Mouse (Mus musculus) olfactory bulb, adult 2 months (tissue): ENCODE data around the gene Tfe3.

Experiments
- CTCF ChIP-seq: fragments of 200-500 bp; IDR thresholded peaks from 2 replicates; pipeline ENCODE4 v1.5.1; 2012; ENCODE audit warnings: low read depth, mild to moderate bottlenecking, low read length, moderate library complexity; ENCODE audit not compliant: insufficient read depth
- POLR2A ChIP-seq: fragments of 200-500 bp; IDR thresholded peaks from 2 replicates; pipeline ENCODE4 v1.6.1; 2012; ENCODE audit warnings: mild to moderate bottlenecking, low read depth, low read length, moderate library complexity; ENCODE audit not compliant: insufficient read depth

DNA sequence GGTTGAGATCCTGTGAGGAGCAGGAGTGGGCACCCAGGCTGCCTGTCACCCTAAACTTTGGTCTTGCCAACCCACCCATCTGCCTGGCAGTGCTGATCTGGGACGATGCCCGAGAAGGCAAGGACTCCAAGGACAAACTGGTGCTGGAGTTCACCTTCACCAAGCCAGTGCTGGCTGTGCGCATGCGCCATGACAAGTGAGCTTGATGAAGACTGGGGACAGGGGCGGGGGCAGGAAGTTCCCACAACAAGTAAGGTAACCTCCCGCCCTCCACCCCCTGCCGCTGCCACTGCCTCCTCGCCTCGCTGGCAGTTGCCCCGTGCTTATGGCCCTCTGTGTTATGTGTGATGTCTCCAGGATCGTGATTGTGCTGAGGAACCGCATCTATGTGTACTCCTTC lies 36.5 kb upstream of the Tfe3 start:
- no peak for TF ChIP-seq CTCF
- TF ChIP-seq POLR2A, result no peak
